Mouse (Mus musculus) ES-E14 (cell line): ENCODE results near the gene Epha5. TPM values are rescaled to one million over a fixed set of nuclear protein-coding genes. Genes with fewer than 3 reads are reported as not detected.

ENCODE experiments used
- DNase-seq: peaks from one replicate; pipeline ENCODE4 v3.0.0-alpha.2; 2013; ENCODE audit warnings: low read depth, low spot score
- H3K27ac ChIP-seq: 2 replicates; pipeline ENCODE4 v1.5.1; 2012; ENCODE audit warnings: low read depth, mild to moderate bottlenecking, low read length, moderate library complexity, mixed read lengths; ENCODE audit not compliant: poor library complexity, insufficient read depth, severe bottlenecking
- H3K36me3 ChIP-seq: 2 replicates; pipeline ENCODE4 v1.6.1; 2012; ENCODE audit warnings: mild to moderate bottlenecking, low read length, moderate library complexity, mixed read lengths; ENCODE audit not compliant: control insufficient read depth, poor library complexity, insufficient read depth, severe bottlenecking
- H3K4me1 ChIP-seq, 2 experiments: fragments of 150-350 bp in 1 of 2; sonication (generic) in 1 of 2; 2 replicates each; pipeline ENCODE4 v1.6.1; 2012; ENCODE audit warnings: low read length in 2 of 2, mild to moderate bottlenecking in 1 of 2, mixed read lengths in 1 of 2; ENCODE audit not compliant: control insufficient read depth in 2 of 2, insufficient read depth in 2 of 2, poor library complexity in 1 of 2
- H3K4me3 ChIP-seq, 2 experiments: fragments of 150-350 bp in 1 of 2; sonication (generic) in 1 of 2; 2 replicates each; pipeline ENCODE4 v1.5.1; 2012; ENCODE audit warnings: low read length in 2 of 2, low read depth in 1 of 2, mild to moderate bottlenecking in 1 of 2, mixed read lengths in 1 of 2; ENCODE audit not compliant: insufficient read depth in 1 of 2, poor library complexity in 1 of 2, severe bottlenecking in 1 of 2
- H3K9ac ChIP-seq: 2 replicates; pipeline ENCODE4 v1.6.1; 2012; ENCODE audit warnings: low read depth, mild to moderate bottlenecking, low read length, mixed read lengths; ENCODE audit not compliant: poor library complexity, insufficient read depth, severe bottlenecking
- H3K9me3 ChIP-seq: fragments of 150-350 bp; sonication (generic); 2 replicates; pipeline ENCODE4 v1.6.1; 2012; ENCODE audit warnings: low read depth, mild to moderate bottlenecking, low read length; ENCODE audit not compliant: control insufficient read depth, insufficient read depth
- CHD2 ChIP-seq: IDR thresholded peaks from 2 replicates; pipeline ENCODE4 v1.6.1; 2014; ENCODE audit warnings: mild to moderate bottlenecking, low read depth, low read length, inconsistent platforms
- HCFC1 ChIP-seq: IDR thresholded peaks from 2 replicates; pipeline ENCODE4 v1.6.1; 2012; ENCODE audit warnings: low read length, inconsistent platforms, borderline replicate concordance; ENCODE audit not compliant: insufficient read depth
- MAFK ChIP-seq: IDR thresholded peaks from 2 replicates; pipeline ENCODE4 v1.6.1; 2014; ENCODE audit warnings: mild to moderate bottlenecking, low read depth, low read length, inconsistent platforms; ENCODE audit not compliant: insufficient read depth
- ZC3H11A ChIP-seq: IDR thresholded peaks from 2 replicates; pipeline ENCODE4 v1.6.1; 2012; ENCODE audit warnings: low read depth, mild to moderate bottlenecking, inconsistent platforms, low read length, borderline replicate concordance
- ZNF384 ChIP-seq: IDR thresholded peaks from 2 replicates; pipeline ENCODE4 v1.6.1; 2012; ENCODE audit warnings: low read depth, low read length, inconsistent platforms
- in situ Hi-C, 2 experiments: fragments of 600-800 bp; cut with MboI; formaldehyde crosslinking; loops; one replicate each; pipeline ENCODE4 v1.15.1; 2025; ENCODE audit warnings: low sequenced_read_pairs in 2 of 2, inconsistent platforms in 1 of 2; ENCODE audit not compliant: unreplicated experiment in 2 of 2
- total RNA-seq: library from RNA; depleted of rRNA; stranded (reverse); fragments of 300-350 nt; gene quantifications from 2 replicates; pipeline ENCODE4 v1.2.3, GENCODE M21; 2012; rRNA removed

The Epha5 gene
- total RNA-seq: 0.13 TPM in 1 of 2 replicates, not detected in the other

DNA sequence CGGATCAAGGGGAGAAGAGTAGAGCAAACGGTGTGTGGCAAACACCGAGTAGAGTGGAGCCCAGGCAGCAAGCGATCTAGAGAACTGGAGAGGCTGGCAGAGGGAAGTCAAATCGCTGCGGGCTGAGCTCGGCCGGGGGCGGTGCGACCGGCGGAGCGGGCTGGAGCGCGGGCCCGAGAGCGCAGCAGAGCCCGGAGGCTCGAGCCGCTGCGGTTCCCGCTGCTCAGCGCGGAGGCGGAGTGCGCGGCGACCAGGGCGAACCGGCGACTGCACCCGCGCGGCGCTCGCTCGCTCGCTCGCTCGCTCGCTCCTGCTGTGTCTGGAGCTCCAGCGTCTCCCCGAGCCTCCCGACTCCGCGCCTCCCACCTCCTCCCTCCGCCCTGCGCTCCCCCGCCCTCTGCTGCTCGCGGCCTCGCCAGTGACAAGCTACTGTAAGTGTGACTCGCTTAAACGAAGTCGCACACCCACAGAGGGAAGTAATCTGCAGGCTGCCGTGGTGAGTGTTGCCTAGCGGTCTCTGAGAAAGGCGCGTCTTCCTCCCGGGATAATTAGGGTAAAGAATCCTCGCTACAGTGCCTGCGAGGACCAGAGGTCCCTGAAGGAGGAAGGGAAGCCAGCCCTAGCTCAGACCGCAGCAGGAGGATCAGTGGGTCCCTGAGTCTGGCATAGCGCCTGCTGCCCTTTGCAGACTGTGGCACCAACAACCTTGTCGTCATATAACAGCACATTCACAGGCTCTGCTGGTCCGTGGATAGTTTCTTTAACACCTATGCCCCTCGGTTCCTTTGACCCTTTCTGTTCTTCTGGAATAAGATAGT is at the start of gene Epha5:
Epha5 (minus strand) TSS at position 321 of the 818 bp plus-strand sequence.
- Histone ChIP-seq H3K9ac (peak within 1 kb of the TSS; percentile 27; the same call in 1 of the 2 replicates), H3K4me3 (peak within 1 kb of the TSS; percentile 57 to 63), H3K36me3 (no peaks in the 10 kb centered on the region), H3K4me1 (no peaks in the 10 kb centered on the region), H3K9me3 (no peaks in the 10 kb centered on the region), H3K27ac (no peak within 1 kb of the TSS)
- peak; percentile 52 for DNase-seq
- in situ Hi-C loops: no loop called here
- TF ChIP-seq HCFC1 (no peak), CHD2 (no peak), MAFK (no peak)

GRCm38 (mm10) chr5:84456216-84456615 is 39.0 kb upstream of the Epha5 start:
- H3K4me3 ChIP-seq: no peak overlapping the region
- H3K9ac ChIP-seq: no peak overlapping the region
- H3K9me3 ChIP-seq: no peaks in the 10 kb centered on the region
- H3K27ac ChIP-seq: no peak overlapping the region
- in situ Hi-C loops: no loop called here
- no peak for DNase-seq
- TF ChIP-seq MAFK (no peak), ZNF384 (no peak)
- no peaks in the 10 kb centered on the region for H3K36me3 ChIP-seq
- no peaks in the 10 kb centered on the region for H3K4me1 ChIP-seq

DNA sequence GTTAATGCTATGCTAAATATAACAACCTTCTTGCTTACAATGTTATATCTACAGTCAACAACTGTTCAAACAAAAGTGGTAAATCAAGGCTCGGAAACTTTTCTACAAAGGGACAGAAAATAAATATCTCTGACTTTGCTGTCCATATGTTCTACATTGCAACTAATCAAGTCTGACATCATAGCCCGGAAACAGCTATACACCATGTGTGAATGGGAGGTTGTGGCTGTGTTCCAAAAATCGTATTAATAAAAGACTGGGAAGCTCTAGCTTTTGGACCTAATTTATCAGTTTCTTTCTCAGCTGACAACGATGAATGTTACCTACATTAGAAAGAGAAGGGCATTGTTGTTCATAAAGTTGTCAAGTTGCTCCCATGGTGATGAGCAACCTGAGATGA is 37.5 kb upstream of the Epha5 start:
- Histone ChIP-seq H3K9ac (no peak overlapping the region), H3K9me3 (no peaks in the 10 kb centered on the region), H3K36me3 (no peaks in the 10 kb centered on the region), H3K4me3 (no peak overlapping the region), H3K27ac (no peak overlapping the region), H3K4me1 (no peaks in the 10 kb centered on the region)
- in situ Hi-C loops: no loop called here
- no peak for DNase-seq
- TF ChIP-seq CHD2: no peak
- TF ChIP-seq HCFC1: no peak
- TF ChIP-seq ZC3H11A: no peak
- no peak for TF ChIP-seq MAFK
- no peak for TF ChIP-seq ZNF384

DNA sequence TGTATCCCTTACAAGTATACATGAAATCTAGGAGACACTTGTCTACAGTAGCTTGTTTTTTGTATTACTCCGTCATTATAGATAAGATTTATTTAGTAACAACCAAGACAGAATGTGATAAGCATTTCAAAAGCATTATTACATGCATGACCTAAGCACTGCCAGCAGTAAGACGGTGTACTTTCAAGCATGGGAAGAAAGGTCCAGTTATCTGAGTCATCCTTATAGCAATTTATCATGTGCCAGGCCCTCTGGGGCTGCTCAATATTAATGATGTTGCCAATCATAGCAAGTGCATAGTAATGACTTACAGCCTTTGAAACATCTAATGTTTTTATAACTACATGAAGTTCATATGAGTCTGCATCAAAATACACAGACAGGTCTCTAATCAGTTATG is 36.7 kb upstream of the Epha5 start:
- no peak overlapping the region for H3K4me3 ChIP-seq
- H3K36me3 ChIP-seq: no peaks in the 10 kb centered on the region
- in situ Hi-C loops: no loop called here
- H3K9ac ChIP-seq: no peak overlapping the region
- TF ChIP-seq HCFC1 (no peak), MAFK (no peak), ZNF384 (no peak), CHD2 (no peak), ZC3H11A (no peak)
- no peak for DNase-seq
- no peak overlapping the region for H3K27ac ChIP-seq
- no peaks in the 10 kb centered on the region for H3K9me3 ChIP-seq
- no peaks in the 10 kb centered on the region for H3K4me1 ChIP-seq

DNA sequence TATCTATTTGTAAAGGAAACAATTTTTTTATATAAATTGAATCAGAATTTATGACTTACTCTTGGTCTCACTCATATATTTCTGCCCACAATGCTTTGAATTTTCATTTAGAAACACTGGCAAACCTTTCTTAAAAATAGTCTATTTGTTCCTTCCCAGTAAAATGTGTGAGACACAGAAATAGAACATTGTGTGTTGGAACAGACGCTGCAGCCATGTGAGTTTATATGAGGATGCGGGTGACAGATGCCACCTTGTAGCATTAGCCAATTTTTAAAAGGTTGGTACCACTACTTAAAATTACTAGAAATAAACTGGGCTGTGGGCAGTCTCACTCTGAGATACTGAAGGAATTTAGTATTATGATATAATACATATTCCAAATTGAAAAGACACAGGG is 23.1 kb upstream of the Epha5 start:
- DNase-seq: no peak
- H3K27ac ChIP-seq: no peak overlapping the region
- no peak overlapping the region for H3K4me3 ChIP-seq
- H3K9me3 ChIP-seq: no peaks in the 10 kb centered on the region
- no peak overlapping the region for H3K9ac ChIP-seq
- in situ Hi-C loops: no loop called here
- H3K36me3 ChIP-seq: no peaks in the 10 kb centered on the region
- TF ChIP-seq ZC3H11A (no peak), MAFK (no peak), HCFC1 (no peak), CHD2 (no peak), ZNF384 (no peak)
- H3K4me1 ChIP-seq: no peaks in the 10 kb centered on the region
